Mouse (Mus musculus): ENCODE measurements around the gene Zfp423.

DNA sequence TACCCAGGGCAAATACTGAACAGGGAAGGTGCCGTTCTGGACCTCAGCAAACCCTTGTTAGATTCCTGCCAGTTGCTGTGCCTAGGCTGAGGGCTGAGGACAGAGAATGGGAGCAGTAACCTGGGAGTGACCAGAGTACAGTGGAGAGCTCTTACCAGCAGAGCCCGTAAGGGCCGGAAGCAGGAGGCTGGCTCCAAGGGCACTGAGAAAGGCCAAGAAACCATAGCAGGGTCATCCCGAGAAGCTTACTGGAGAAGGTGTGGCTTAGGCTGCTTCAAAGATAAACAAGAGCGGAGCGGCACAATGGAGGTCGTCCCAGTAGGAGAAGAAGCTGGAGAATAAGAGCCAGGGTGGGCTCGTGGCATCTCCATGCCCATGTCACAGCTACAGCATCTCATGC lies 65.1 kb downstream of the Zfp423 start:
- no peak for TF ChIP-seq CTCF (conservative IDR thresholded peaks at IDR 0.05; ENCODE audit: low read length)
- no peak for TF ChIP-seq NANOG (IDR thresholded peaks at IDR 0.05; ENCODE audit: borderline replicate concordance, low read length)
- no peak for TF ChIP-seq POU5F1 (IDR thresholded peaks at IDR 0.05; ENCODE audit: borderline replicate concordance, low read length)
